Mouse (Mus musculus): Measurements from ENCODE around the gene Slc30a1. TPM values are rescaled to one million over a fixed set of nuclear protein-coding genes. Genes with fewer than 3 reads are reported as not detected.
A peak's percentile ranks its signal among the peaks of the same experiment; 100 is the strongest.

Gene Slc30a1
- total RNA-seq, 2 experiments from 2014 or later: 25.1 to 29.4 TPM

DNA sequence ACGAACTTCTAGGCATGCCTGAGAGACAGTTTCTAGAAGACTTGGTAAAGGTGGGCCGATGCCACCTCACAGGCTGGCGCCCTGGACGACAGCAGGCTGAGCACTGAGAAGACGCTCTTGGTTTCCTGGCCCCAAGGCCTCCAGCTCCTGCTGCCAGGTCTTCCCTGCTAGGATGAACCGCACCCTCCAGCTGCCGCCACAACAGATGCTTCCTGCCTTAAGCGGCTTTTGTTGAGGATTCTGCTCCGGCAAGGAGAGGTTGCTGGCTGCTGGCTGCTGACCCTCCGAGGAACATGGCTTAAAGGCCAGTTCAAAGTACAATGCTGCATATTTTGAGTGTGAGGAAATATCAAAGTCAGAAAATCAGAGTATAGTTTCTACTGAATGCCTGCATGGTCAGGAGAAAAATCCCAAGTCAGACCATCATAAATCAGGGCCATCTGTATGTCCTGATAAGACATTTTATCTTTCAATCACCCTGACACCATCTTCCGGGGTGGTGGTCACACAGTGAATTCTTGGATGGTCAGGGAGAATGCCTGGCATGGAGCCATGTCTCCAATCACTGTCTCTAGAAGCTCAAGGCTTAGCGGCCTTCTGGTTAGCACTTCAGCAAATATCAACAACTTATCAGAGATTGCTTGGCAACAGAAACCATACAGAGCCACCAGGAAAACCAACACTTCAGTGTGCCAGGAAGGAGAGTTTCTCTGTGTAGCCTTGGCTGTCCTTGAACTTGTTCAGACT lies 9.6 kb upstream of the Slc30a1 start:
- peak; percentile 56 for DNase-seq

DNA sequence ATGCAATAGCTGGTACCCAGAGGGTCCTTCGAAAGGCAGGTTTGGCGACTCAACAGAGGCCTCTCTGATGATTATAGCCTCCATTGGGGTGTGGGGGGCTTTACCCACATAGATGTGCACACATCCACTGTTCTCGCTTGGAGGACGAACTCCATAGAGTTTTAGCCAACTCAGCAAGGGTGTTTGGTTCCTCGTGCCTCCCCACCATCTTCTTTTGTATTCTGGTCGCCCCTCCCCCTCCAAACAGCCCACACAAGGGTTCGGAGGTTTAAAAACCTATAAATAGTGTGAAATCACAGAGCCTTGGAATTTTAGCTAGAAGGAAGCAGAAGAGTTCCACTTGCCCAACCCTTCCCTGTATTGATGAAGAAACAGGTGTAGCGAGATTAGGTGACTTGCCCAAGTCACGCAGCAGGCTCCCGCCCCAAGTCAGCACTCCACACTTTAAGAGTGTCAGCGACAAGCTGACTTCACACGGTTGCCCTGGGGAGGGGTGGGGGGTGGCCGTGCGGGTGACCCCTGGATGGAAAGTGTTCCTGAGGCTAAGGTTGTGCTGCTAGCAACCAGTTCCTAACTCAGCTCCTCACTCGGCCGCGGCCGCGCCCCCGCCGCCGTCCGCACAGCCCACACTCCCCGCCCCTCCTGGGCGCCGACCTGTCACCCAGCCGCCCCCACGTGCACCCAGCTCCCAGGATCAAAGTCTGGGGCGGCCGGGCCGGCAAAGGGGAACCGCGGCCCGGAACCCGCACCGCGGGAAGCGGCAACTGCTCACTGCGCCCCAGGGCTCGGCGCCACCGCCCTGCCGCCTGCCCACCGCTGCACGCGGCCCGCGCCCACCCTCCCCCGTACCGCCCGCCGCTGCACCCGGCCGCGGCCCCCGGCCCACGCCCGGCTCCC lies 682 bp upstream of the Slc30a1 start:
- peak; percentile 77 for DNase-seq

DNA sequence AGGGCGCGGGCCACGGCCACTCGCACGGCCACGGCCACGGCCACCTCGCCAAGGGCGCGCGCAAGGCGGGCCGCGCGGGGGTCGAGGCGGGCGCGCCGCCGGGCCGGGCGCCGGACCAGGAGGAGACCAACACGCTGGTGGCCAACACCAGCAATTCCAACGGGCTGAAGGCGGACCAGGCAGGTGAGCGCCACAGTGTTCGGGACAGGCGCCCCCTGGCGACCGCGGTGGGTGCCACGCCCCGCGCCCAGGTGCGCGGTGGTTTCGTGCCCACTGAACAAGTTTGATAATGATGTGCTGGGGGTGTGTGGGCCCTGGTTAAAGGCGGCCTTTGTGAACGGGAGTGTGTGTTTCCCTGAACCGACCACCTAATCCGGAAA lies 854 bp downstream of the Slc30a1 start:
- DNase-seq: peak; percentile 86

DNA sequence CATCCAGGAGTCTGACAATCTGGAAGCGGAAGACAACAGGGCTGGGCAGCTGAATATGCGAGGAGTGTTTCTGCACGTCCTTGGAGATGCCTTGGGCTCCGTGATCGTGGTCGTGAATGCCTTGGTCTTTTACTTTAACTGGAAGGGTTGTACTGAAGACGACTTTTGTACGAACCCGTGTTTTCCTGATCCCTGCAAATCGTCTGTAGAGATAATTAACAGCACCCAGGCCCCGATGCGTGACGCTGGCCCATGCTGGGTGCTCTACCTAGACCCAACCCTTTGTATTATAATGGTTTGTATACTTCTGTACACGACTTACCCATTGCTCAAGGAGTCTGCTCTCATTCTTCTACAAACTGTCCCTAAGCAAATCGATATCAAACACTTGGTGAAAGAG lies 2.3 kb downstream of the Slc30a1 start:
- DNase-seq: no peak

DNA sequence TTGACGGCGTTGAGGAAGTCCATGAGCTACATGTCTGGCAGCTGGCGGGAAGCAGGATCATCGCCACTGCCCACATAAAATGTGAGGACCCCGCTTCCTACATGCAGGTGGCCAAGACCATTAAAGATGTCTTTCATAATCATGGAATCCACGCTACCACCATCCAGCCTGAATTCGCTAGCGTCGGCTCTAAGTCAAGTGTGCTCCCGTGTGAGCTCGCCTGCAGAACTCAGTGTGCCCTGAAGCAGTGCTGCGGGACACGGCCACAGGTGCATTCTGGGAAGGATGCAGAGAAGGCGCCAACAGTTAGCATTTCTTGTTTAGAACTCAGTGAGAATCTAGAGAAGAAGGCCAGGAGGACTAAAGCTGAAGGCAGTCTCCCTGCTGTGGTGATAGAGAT lies 2.7 kb downstream of the Slc30a1 start:
- DNase-seq: no peak

DNA sequence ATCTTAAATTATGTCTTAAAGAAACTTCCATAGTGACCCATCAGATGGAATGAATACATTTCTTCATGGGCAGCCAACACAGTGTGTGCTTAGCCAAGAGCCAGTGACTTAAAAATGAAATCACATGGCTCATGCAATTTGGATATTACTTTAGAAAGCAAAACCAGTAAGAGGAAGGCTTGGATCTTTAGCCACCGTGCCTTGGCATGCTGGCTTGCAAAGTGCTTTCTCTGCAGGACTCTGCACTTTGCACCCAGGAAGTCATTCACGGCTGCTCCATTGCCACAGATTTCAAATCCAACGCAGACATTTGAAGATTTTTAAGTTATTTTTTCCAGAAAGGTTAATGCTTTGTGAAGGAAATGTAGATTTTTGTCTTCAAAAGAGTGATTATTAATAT lies 4.1 kb downstream of the Slc30a1 start:
- DNase-seq: no peak

DNA sequence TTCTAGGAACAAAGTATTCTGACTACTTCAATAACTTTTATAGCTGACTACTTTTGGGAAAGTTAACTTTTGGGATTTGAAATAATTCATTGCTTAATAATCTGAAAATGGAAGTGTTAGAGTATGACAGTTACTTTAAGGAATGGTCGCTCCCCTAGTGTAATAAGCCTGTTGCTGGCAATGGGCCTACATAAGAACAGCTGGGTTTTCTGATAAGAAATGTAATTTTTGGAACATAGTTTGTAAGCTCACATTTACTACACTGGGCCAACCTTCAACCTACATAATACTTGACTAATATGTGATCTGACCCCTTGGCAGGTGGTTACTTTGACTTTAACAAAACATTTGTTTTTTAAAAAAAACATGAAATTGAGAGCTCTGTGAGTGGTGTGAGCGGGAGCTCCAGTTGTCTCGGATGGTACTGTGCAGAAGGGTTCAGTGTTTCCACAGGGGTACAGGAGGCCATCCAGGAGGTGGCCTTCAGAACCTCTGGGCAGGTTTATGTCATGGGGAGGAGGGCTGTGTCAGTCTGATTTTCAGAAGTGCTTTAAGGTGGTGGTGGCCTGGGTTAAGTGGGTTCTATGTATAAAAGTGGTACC lies 4.6 kb downstream of the Slc30a1 start:
- DNase-seq: no peak

DNA sequence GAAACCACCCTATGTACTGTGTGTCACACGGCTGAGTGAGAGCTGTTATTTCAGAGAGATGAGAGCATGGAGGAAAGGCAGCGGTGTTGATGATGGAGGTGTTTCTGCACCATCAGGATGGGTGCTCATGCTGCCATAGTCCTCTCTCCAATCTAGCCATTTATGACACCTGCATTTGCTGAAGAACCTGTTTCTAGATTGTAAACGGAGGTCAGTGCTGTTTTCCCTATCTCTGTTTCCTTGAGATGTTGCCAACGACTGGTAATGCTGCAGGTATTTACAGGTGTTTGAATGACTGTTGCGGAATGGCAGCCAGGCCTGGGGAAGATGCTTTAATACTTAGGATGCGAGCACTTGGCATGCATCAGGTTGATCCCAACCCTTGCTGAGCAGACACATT lies 8.1 kb downstream of the Slc30a1 start:
- DNase-seq: no peak

DNA sequence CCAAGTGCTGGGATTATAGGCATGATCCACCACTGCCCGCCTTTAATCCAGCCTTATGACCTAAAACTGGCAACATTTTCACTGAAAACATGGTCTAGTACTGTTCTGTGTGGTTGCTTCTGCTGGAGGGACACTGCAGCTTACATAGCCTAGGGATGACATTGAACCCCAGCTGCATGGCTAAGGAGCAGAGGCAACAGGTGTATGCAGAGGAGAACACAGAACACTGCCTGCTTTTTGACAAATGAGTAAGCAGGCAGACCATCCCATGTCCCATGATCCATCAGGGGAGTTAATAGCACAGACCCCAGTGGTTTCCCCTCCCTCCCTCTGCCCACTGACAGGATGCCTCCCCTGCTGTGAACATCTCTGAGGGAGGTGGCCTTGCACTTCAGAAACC lies 9.0 kb downstream of the Slc30a1 start:
- no peak for DNase-seq

DNA sequence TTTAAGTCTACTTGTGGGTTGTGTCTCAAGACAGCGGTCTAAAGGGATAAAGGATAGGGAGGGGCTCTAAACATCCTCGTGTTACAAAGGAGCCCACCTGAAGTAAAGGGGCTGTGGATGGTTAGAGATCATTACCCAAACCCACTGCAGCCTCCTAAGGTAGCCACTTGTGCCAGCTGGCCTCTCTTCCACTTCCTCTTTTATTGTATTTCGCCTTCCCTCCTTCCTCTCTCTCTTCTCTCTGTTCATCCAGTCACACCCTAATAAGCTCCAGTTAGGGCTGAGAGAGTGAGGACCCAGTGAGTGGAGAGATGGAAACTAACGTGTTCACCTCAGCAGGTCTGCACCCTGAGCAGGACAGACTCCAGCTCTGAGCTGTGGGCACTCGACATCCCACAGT lies 10.3 kb downstream of the Slc30a1 start:
- DNase-seq: no peak

DNA sequence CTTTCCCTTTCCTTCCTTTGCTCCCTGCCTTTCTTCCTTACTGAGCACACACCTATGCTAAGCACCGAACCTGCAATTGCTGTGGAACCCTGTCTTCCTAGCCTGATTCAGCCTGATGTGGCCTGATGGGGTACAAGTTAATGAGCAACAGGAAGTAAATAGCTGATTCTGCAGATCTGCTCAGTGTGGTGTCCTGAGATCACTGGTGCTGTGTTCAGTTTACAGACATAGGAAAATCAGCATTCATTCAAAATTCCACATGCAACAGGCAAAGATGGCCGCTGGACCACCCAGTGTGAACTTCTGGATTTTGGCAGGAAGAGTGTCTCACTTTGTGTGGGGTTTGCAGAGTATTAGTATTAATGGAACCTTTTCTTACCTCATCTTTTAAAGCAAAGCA lies 12.8 kb downstream of the Slc30a1 start:
- DNase-seq: no peak

DNA sequence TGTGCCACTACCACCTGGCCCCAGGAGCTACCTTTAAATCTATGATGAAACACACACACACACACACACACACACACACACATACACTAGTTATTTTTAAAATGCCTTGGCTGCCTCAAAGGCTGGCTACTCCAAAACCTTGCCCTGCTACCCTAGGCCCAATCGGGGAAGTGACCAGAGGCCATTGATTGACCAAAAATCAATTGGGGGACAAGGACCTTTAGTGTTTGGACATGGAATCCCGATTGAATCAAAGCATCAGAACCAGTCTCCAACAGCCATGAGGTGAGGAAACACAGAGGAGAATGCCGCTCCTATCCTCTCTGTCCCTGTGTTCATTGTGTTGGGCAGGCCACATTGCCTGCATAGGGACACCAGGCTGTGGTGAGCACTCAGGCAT lies 15.1 kb downstream of the Slc30a1 start:
- DNase-seq: no peak

DNA sequence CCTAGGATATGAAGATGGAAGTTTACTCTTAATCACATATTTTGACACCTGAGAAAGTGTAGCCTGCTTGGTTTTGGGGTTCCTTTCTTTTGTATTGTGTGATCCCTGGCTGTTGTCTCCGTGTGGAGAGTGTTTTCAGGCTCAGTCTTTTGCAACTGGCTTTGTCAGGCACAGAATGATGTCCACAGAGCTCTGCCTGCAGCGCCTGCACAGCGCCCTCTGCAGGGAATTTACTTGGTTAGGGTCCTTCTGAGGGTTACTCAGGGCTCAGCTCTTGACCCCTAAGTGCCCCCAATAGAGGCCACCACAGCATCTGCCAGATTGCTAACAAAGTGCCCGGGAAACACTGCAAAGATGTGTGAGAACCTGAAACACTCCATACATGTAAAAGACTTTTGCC lies 18.9 kb downstream of the Slc30a1 start:
- DNase-seq: no peak

DNA sequence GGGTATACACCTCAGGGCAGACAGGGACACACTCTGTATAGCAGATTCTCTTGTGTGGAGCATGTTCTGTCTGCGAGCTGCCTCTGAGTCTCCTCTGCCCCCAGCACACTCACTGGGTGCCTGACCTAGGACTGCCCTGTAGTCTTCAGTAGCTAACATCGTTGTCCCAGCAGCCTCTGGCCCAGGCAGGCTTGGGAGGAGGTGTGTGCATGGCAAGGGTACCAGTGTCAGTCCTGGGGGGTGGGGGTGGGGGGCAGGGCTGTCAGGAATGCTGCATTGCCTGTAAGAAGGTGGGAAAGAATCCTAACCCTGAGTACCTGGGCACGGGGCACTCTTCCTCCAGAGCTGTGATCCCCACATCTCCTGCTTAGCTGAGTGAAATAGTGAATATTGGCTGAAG lies 20.1 kb downstream of the Slc30a1 start:
- no peak for DNase-seq

DNA sequence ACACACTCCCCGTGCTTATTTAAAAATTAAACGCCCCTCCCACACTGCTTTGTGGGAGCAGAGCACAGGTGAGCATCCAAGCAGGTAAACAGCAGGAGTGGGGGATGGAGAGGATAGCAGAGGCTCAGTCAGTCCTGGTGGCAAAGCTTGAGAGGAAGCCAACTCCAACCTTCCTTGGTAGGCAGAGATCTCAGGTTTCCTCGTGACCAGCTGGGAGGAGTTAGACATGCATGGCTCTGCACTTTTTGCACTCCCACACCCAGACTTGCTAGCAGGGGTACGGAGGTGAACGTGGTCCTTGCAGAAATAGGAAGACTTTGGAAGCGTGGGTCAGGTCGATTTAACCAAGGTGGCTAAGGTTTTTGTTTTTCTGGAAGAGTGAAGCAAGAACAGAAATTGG lies 21.8 kb downstream of the Slc30a1 start:
- no peak for DNase-seq

DNA sequence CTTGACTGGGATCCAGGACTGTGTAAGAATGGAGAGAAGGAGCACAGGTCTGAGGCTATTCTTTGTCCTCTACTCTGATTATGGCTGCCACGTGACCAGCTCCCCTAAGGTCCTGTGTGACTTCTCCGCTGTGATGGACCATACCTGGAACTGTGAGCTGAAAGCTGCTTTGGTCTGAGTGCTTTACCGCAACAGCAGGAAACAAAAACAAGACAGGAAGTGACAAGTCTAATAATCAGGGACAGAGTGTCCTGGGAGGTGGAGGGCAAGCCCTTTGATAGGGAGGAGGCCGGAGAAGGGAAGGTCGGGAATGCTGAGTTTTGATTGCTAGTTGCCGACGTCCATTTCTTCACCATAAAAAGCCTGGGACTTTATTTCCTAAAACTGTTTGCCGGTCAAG lies 22.5 kb downstream of the Slc30a1 start:
- DNase-seq: no peak

DNA sequence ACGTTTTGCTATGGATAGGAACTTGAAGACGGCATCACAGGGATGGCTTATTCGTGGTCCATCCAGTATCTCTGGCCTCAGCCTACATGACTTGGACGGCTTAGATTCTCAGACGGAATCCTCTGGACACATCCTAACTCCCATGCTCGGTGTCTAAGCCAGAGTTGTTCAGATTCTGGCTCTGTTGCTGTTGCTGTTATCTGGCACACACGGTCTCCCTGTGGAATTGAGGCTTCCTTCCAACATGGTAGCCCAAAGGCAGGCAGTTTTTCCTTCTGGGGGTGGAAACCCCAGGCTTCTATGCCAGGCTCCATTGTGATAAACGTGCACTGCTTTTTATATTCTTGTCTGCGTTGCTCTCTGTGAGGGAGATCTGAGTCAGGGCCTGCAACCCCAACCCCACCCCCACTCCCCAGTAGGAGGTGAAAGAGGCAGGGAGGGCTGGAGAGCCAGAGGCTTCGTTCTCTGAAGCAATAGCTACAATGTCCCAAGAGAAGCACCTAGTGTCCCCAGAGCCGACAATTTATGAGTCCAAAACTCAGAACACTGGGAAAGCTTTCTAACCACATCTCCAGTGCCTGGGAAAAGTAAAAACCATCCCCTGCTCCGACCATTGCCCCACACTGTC lies 23.4 kb downstream of the Slc30a1 start:
- peak; percentile 35 for DNase-seq

DNA sequence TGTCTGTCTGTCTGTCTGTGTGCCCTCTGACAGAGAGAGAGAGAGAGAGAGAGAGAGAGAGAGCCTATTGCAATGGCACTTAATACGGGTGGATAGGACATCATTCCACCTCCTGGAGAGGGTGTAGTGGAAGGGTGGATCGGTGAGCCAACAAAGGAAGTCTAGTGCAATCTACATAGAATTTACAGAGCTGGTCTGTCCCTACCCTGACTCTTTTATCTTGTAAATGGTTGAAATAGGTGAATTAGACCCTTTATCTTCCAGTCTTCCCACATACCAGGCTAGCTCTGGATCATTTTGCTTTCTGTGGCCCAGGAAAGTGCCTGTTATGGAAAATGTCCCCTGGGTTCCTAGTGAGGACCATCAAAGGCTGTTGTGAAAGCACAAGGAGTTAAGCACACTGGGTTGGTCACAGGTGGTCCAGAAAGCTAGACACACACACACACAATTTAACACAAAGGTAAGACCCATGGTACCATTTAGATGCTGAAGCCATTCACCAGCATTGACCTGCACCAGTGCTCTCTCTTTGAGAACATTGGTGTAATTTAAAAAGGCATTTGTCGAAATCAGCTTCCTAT lies 24.0 kb downstream of the Slc30a1 start:
- DNase-seq: no peak

DNA sequence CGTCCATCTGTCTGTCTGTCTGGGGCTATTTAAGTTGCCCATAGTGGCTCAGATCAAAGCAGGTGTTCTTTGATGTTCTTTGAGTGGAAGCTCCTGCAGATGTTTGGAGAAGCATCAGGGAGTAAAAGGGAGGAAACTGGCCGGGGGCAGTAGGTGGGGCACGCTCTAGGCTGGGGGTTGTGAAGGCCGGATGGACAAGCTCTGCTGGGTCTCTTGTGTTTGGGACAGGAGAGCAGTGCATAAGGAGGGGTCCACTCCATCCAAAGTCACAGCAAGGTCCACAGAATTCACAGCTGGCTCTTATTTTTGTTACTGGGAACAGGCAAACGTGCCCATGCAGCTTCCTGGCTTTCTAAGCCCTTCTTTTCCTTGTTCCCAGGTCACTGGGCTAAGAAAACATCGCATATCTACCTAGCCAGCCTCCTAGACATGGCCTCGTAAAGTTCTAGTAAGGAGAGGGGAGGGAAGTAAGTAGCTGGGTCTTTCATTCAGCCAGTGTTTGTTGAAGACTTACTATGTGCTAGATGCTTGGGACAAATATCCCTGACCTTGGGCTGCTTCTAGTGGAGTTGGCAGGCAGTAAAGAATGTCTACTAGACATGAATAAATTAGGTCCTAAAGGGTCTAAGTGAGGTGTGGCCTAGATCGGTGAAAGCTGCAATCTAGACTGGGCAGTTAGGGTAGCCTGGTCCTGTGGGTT lies 25.9 kb downstream of the Slc30a1 start:
- DNase-seq: no peak

DNA sequence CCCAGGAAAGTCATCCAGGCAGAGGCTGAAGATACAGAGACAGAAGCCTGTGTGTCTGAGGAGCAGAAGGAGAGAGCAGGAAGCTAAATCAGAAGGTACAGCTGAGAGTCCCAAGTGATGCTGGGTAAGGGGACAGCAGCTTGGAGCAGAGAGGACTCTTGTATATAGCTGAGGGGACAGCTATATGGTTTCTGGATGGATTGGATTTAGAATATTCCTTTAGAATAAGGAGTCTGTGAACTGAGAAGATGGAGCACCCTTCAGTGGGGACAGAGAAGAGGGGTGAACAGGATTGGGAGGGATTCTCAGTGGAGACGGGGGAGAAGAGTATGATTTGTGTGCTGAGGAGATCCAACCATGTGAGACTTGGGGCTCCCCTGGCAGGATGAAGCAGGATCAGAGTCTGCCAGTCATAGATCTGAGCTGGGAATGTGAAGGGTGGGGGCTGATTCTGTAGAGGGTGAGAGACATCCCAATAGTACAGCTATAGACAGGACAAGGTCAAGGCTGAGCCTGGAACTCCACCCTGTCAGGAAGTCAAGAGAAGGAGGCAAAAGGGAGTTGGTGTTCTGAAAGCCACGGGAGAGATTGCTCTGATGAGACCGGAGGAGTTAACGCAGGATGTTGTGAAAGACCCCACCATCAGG lies 26.5 kb downstream of the Slc30a1 start:
- no peak for DNase-seq

DNA sequence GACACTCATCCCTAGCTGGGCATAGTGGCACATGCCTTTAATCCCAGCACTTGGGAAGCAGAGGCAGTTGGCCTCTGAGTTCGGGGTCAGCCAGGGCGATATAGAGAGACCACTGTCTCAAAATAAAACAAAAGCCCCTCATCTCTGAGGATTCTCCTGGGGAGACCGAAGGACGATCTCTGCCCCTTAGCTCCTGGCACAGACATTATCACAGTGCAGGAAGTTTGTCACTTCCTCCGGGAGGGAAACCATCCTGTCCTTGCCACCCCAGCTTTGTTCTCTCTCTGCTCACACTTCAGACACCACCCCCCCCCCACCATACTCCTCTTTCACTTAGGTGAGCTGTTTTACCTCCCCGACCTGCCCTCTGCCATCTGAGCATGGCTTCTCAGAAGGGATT lies 37.1 kb downstream of the Slc30a1 start:
- DNase-seq: no peak

DNA sequence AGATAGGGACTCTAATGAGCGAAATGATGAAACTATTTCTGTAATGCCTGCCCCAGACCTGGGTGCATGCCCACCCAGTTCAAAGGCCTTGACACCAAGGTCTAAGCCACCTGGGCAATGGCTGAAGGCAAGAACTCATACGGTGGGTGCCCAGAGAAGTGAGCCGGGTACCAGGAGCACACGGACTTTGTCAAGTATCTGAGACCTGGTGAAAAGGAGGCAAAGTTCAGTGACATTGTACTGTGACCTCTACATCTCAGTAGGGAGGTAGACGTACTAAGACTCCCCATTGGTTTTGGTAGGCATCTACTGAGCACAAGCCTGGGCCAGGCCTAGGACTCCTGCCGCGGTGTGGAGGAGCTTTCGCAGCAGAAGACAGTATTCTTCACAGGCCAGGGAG lies 38.8 kb downstream of the Slc30a1 start:
- DNase-seq: no peak
